Mouse (Mus musculus) ovary, postnatal 14 days (tissue): ENCODE data around the gene Mboat1.

Source experiments
- DNase-seq: peaks from one replicate; pipeline ENCODE4 v3.0.0; 2022; ENCODE audit warnings: low spot score

Gene Mboat1

DNA sequence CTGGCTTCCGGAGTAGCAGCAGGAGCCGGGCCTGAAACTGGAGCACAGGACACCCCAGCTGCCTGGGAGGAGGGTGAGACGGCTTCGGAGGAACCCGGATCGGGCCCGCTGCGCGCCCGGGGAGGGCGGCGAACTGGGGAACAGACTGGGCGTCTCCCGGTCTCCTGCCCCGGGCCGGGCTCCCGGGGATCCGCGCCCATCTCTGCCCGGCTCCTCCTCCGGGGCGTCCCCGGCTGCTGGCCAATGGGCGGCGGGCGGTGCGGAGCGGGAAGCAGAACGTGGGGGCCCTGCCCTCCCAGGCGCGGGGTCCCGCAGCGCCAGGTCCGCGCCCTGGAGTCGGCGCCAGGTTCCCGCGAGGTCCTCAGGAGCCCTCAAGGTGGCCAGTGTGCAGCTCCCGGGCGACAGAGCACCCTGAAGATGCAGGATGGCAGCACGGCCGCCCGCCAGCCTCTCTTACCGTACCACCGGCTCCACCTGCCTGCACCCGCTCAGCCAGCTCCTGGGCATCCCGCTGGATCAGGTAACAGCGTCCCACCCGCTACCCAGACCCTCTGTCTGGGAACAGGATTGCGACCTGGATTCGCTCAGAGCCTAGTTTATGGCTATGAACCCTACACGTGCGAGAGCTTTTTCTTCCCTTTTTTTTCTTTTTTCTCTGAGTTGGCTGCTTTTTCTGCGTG, at the start of gene Mboat1:
TSS of gene Mboat1 (plus strand) at position 247 of the 680 bp plus-strand sequence.
- DNase-seq, result peak; percentile 78

DNA sequence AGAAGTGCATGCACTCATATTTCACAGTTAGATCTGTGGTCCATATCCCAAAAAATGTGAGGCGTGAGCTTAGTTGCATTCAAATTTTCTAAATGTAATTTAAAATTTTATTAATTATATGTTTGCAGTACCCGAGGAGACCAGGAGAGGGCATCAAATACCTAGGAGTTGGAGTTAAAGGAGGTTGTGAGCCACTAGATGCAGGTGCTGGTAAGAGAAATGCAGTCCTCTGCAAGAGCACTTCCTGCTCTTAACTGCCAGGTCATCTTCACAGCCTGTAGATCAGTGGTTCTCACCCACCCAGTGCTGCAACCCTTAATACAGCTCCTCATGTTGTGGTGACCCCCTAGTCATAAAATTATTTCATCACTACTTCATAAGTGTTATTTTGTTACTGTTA, 43.2 kb upstream of the Mboat1 start:
- no peak for DNase-seq

DNA sequence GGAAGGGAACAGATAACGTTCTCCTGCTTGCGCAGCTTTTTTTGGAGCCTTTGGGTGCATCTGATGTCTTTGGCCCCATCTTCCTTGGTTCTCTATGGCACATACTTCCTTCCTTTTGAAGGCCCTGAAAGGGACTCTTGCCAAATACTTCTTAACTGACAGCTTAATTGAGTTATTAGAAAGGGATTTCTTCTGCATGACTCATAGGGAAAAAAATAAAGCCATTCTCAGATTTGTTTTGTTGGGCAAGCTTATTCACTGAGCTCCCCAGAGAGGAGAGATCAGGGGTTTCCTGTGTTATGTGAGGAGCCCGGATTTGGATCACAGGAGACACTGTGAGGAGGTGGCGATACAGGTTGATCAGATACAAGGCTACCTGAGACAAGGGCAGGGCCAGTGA, 40.4 kb upstream of the Mboat1 start:
- DNase-seq, result no peak

DNA sequence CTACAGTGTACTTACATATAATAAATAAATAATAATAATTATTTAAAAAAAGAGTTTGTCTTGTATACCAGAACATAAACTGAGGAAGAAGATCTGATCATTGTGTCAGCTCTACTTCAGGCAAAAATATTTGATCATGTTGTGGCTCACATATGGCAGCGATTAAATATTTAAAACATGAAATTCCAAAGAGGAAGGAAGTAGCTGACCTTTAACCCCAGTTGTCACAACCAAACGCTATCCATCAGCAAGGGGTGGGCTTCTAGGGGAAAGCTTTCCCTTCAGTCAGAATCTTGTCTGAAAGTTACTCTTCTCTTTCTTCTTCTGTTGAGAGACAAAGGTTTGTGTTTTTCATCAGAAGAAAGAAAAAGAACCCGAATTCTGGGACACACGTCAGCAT, 39.8 kb upstream of the Mboat1 start:
- no peak for DNase-seq

DNA sequence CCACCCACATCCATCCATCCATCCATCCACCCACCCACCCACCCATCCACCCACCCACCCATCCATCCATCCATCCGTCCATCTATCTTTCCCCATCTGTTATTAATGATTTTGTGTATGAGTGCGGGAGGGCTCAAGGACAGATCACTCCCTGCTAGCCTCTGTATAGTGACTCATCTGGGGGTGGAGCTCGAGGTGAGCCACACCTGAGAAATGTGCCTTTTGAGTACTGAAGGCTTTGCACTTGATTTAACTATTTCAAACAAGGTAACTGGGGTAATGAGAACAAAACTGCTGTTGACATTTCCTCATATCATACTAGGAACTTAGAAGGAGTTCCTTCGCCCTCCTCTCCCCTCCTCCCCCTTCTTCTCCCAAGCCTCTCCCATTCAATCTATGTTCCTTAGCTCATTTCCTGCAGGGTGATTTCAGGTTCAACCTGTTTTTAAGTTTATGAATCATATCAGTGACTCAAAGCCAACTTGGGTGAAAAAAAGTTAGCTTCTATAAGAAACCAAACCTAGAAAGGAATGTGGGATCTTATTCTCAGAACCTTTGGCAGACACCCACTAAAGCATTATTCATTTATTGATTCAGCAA, 27.2 kb upstream of the Mboat1 start:
- no peak for DNase-seq

DNA sequence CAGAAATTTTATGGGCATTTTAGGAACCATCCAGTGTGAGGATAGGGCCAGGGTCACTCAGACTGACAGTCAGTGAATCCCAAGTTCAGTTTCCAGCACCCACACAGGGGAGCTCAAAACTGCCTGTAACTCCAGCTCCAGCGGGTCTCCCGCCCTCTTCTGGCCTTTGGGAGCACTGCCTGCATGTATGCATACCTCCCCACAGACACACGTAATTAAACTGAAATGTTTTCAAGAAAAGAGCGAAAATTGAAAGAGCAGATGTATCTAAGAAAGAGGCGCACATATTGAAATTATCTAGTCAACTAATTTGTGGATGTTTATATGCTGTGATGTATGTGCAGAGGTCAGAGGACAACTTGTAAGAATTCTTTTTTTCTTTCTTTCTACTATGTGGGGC, 20.5 kb upstream of the Mboat1 start:
- DNase-seq, result no peak

DNA sequence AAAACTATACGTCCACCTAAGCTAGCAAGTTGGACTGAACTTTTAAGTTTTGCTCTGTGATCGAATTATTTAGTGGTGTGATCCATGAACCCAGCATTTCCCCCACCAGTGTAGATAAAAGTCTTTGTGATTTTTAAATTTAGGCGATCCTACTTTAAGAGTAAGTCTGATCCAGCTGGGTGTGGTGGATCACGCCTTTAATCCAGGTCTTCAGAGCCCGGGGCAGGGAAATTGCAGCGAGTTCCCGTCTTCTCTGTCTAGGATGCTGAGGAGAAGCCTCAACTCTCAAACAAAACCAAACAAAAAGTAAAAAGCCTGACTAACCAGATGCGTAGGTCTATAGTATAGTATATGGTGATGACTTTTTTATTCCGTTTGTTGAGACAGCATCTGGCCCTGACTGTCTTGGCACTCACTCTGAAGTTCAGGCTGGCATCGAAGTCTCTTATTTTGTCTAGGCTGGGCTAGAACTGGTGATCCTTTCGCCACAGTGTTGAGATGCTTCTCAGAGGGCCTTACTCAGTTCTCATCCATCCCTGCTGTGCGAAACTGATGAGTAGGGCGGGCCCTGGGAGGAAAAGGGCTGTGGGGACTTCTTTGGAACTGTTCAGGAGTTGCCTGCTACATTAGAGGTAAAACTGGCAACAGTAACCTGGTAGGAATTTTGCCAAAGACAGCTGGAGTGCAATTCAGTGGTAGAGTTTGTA, 787 bp downstream of the Mboat1 start:
- no peak for DNase-seq

DNA sequence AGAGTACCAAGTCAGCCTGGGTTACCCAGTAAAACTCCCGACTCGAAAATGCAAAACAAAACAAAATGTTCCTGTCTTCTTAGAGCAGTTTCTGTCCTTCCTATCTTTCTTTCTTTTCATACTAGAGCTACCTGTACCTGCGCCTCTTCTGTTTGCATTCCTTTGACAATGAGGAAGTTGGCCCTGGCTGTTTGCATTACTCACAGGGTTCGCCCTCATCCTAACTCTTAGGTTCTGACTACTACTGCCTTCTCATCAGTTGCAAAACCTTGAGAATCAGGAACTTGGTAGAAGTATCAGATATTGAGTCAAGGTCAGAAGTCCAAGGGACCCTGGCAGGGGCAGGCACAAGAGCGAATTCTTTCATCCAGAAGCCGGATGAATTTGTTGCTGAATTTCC, 1.7 kb downstream of the Mboat1 start:
- no peak for DNase-seq

DNA sequence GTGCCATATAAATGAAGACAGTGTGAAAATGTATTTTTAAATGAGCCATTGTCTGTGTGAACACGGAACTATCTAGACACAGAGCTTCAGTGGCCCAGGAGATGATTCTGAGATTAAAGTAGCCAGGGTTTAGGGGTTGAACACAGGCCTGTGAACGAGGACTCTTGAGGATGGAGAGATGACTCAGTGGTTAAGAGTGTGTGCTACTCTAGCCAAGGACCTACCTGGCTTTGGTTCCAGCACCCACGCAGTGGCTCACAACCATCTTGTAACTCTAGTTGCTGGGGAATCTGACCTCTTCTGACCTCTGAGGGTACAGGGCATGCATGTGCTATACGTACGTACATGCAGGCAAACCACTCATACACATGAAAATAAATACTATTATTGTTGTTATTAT, 3.9 kb downstream of the Mboat1 start:
- DNase-seq, result no peak

DNA sequence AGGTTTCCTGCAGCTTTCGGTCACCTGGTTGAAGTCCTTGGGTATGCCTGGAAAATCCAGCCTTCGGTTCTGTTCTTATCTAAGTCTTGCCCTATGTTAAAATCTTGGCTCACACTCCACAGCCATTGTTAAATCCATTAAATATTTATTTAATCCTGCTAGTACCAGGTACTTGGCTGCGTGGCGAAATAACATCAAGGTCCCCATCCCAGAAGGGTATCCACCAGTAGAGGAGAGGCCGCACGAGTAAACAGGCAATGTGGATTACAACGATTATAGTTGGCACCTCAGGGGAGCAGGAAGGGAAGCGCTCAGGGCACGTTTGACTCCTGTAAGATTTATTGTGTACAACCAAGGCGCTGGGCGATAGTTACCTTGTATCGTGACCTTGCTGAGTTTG, 4.4 kb downstream of the Mboat1 start:
- DNase-seq, result no peak

DNA sequence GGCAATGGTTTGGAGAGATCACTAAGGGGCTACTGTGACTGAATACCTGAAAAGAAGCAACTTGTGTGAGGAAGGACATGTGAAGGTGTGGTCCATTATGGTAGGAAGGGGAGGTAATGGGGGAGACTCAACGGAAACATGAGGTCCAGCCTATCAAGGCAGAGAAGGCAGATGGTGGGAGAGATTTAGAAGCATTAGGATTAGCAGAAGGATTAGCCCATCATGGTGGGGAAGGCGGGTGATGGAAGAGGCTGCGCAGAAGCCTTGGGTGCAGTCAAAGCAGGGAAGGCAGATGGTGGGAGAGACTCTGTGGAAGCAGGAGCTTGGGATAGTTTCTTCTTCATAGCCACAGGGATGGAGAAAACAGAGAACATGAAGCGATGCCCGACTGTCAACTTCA, 5.7 kb downstream of the Mboat1 start:
- DNase-seq, result no peak

DNA sequence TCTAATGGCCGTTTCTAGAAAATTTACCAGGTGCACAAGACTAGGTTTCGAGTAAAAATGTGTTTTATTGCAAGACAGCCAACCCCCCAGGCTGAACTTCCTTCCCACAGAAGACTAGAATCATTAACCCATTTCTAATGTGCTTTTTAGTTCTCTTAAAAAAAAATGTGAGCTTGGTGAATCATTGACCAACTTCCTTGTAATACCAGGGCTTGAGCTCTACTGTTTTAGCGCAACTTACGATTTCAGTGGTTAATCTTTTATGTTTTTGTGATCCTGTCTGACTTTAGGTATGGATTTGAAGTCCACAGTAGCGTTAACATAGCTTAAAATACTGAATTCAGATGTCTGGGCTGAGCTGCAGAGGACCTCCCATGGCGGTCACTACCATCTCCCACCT, 10.2 kb downstream of the Mboat1 start:
- DNase-seq, result no peak

DNA sequence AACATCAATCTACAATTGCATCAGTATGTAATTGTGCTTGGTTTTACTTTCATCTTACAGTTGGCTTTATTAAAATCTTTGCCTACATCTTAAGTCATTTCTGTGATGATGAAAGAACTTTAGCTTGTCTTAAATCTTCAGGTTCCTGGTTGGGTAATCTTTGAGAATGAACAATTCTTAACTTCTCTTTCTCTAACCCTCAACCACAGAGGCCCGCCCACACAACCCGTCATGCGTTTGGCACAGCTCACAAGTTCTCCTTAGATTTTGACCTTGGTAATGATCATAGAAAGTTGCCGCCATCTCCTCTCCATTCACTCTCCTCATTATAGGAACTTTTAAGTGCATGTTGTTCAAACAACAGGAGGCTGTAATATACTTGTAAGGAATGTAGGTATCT, 18.0 kb downstream of the Mboat1 start:
- DNase-seq, result no peak

DNA sequence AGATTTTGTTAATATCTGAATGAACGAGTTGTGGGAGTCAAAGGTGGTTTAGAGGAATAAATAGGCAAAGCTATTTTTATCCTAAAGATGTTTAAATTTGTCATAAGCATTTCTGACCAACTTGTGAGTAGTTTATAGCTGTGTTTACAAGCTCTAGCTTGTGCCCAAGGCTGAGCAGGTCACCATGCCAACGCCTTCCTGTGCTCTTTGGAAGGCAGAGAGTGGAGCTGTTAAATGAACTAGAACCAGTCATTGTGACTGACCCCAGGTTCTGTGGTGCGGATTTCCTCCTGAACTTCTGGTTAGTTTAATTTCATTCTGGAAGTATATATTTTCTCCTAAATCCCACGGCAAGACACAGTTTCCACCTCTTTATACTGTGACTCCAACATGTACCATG, 23.3 kb downstream of the Mboat1 start:
- DNase-seq, result no peak

DNA sequence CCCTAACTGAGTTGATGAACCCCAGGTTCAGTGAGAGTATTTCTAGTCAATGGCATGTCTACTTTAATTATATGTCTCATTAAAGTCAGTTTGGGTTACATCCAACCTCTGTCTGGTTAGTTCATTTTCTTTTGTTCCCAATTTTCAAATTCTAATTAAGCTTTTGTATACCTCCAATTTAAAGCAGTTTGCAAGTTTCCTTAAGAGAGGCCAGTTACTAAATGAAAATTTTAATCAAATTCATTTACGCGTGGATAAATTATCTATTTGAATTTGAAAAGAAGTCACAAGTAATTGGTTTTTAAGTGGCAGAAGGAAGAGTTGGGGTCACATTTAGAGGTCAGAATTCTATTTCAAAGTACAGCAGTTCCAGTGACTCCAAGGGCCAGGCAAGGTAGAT, 27.2 kb downstream of the Mboat1 start:
- DNase-seq, result no peak

DNA sequence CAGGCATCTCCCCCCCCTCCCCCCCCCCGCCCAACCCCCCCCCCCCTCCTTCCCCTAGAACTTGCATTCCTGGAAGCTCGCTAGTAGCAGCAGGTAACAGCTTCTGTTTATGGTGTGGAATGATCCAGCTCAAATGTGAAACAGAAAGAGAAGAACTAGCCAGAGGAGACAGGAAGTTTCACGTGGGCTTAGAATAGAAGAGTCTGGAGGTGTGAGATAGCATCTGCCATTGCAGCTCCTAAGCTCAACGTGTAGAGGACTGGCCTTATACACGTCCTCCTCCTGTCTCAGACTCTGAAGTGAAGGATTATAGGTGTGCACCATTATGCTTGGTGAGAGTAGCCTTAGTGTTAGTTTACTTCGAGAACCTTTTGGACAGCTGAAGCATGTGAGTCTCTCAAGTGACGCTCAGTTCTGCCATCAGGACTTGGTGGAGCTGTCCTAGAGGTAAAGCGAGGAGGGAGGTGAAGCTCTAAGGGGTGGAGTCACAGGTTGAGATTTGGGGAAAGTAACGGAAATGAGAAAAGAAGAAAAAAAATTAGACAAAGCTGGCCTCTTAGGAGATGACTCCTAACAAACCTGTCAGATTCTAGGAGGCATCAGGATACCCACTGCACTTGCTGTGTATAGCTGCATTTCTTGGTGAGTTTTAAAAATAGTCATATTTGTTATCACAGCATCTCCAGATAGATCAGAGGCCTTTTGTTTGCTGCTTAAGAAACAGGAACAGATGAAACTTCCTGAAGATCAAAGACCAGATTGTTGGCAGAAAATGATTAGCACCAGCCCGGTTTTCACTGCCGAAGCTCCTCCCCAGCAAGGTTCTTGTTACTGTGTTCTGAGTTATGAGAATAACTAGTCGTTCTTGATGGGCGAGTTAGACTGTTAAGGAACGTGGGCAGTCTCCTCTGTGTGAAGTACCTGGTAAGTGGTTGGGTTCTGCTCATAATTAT, 30.1 kb downstream of the Mboat1 start:
- DNase-seq, result no peak

DNA sequence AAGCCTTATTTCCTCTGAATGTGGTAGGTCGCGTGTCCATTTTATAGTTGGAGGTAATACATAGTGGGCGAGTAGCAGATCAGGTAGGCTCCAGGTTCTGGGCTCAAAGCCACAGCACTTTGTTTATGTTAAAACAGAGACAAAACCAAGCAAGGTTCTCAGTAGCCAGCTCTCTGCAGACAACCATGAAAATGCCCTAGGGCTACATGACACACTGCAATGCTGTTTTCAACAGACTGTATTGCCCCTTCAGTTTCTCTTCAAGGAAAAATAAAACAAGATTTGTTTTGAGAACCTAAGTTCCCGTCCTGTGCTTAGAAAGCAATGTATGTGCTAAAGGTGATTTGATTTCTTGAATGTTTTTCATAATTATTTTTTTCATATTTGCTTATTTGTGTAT, 31.2 kb downstream of the Mboat1 start:
- DNase-seq, result no peak

DNA sequence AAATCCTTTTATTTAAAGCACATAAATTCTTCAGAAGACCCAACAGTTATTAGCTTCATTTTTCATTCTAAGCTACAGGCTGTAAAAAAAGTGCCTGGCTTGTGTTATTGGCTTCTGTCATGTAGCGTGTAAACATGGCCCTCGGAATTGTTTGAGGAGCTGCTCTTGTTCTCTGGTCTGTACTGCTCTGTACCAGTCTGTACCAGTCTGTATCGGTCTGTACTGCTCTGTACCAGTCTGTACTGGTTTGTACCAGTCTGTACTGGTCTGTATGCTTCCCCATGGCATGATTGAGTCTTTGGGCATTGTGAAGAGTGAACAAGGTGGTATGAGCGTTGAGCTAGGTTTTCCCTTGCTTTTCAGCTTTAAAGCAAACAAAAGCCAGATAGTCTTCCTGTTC, 32.5 kb downstream of the Mboat1 start:
- DNase-seq, result no peak

DNA sequence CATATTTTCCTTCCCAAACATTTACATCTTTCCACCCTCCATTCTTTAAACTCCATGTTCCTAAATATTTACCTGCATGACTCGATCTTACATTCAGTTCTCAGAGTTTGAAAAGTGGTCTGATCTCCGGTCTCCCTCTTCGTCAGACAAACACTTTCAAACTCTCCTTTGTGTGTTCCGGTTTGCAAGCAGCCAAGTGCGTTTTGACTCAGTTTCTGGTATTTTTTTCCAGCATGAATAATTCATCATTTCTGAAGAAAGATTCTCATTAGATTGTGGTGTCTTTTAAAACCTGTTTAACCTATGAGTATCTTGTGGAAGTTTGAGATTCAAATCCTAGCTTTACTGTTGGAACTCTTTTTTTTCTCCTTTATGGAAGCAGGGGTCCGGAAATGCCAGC, 33.8 kb downstream of the Mboat1 start:
- no peak for DNase-seq

DNA sequence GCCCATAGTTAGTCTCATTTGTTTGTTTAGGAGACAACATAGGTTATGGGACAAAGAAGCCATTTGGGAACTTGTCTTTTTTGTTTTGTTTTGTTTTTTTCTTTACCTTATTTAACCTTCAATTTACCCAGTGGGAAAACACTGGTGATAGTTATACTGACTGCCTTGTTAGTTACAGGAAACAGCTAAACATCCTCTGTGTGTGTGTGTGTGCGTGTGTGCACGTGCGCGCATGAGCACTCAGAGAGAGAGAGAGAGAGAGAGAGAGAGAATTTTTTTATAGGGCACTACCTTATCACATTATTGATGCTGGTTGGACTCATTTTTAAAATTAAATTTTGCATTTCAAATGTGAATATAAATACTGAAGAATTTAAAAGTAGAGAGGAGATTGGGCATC, 38.3 kb downstream of the Mboat1 start:
- no peak for DNase-seq

DNA sequence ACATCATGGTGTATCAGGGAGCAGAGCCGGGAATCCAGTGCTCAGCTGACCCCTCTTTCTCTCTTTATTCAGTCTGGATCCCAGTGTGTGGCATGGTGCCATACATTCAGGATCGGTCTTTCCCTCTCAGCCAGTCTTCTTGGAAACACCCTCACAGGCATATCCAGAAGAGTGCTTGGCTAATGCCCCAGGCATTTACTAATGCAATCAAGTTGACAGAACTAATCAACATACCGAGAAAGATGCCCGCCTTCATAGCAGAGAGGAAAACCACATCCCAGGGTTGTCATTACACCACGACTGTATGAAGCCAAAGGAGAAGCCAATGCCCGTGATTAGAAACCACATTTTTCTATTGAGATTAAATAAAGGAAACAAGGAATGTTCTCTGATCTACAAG, 41.1 kb downstream of the Mboat1 start:
- DNase-seq, result no peak

DNA sequence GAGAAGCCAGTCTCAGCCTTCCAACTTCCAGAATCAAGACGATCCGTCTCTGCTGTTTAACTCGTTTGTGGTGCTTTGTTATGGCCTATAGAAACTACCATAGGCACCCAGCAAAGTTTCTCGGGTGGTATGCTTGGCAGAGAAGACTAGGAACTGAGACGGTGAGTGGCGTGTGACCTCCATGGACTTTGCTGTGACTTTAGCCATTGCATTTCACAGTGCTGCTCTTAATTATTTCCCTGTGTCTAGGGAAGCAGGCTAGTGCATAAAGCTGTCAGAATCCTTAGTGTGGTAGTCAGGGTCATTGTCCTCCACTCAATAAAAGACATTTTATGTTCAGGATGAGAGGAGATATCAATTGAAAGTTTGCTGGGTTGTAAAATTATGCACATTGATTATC, 49.3 kb downstream of the Mboat1 start:
- no peak for DNase-seq

DNA sequence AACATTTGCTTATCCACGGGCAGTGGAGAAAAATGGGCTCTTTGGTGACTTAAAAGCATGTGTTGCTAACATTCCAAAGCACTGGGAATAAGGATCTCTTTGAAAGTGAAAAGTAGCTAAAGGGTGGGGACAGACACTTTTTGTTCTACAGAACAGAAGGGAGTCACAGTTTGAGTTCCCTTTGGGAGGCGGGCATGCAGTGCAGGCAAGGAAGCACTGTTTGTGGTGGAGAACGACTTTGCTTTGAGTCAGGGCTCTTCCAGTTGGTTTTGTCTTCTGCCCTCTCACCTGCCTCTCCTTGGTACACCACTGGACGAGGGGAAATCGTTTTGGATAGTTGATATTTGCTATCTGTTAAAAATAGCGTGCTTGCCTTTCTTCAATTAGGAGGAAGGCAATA, 49.7 kb downstream of the Mboat1 start:
- no peak for DNase-seq
